Mouse (Mus musculus): ENCODE results near the gene Morn4. TPM values are rescaled to one million over a fixed set of nuclear protein-coding genes. Genes with fewer than 3 reads are reported as not detected.

Morn4 gene
- polyA plus RNA-seq, 1 experiment from 2014 or later, result 27.6 TPM

DNA sequence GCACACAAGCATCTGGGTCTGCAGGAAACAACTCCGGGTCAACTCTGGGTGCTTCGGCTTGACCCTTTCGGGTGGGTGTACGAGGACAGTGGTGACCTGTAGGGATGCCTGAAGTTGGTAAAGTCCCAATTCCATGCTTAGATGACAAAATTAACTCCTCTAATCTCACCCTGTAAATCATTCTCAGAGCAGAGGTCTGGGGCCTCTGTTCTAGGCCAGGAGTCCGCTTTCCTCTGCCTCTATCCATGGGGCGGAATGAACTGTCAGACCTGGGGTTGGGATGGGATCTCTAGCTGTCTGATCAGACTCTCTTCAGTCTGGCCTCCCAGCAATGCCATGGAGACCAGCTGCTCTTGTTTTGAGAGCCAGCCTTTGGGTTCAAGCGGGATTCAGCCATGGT, 24.7 kb downstream of the Morn4 start:
- no peak overlapping the region for H3K4me3 ChIP-seq (ENCODE audit: low read depth, low read length)
- no peak overlapping the region for H3K4me2 ChIP-seq (replicated peaks; ENCODE audit: low read depth, low read length)
- no peak for ATAC-seq (ENCODE audit: insufficient number of reproducible peaks, insufficient read depth, low FRiP score, low read depth)
- 93% methylated on average over 7 of the region's 7 CpGs for WGBS
- no peaks in the 10 kb centered on the region for H3K36me3 ChIP-seq (ENCODE audit: control insufficient read depth, insufficient read depth, low read length)
- H3K9ac ChIP-seq (replicated peaks; ENCODE audit: low read depth, low read length), result no peak overlapping the region
- no peaks in the 10 kb centered on the region for H3K27me3 ChIP-seq (ENCODE audit: control insufficient read depth, insufficient read depth, low read length)
- no peaks in the 10 kb centered on the region for H3K9me3 ChIP-seq (ENCODE audit: control insufficient read depth, low read depth, low read length)
- H3K27ac ChIP-seq (ENCODE audit: low read length), result no peak overlapping the region
- no peaks in the 10 kb centered on the region for H3K4me1 ChIP-seq (ENCODE audit: control insufficient read depth, insufficient read depth, low read length)

DNA sequence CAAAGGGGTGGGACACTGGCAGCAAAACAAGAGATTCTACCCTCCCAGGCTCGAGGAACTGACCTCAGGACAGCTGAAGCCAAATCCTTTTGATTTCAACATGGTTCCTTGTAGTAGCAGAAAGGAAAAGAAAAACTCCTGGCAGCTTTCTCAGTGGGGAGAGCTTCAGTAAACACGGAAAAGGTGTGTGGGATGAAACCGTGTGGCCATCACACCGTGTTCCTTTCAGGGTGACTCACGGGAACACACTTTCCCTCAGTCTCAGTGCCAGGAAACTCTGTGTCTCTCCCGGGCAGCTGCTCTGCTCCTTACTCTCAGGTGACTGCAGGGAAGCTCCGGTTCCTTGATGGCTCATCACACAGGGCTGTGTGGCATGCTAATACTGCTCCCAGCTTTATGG, 27.7 kb downstream of the Morn4 start:
- no peak overlapping the region for H3K9ac ChIP-seq (replicated peaks; ENCODE audit: low read depth, low read length)
- no peak for ATAC-seq (ENCODE audit: insufficient number of reproducible peaks, insufficient read depth, low FRiP score, low read depth)
- H3K27me3 ChIP-seq (ENCODE audit: control insufficient read depth, insufficient read depth, low read length), result no peaks in the 10 kb centered on the region
- H3K9me3 ChIP-seq (ENCODE audit: control insufficient read depth, low read depth, low read length), result no peaks in the 10 kb centered on the region
- H3K4me1 ChIP-seq (ENCODE audit: control insufficient read depth, insufficient read depth, low read length), result no peaks in the 10 kb centered on the region
- H3K4me3 ChIP-seq (ENCODE audit: low read depth, low read length), result no peak overlapping the region
- no peaks in the 10 kb centered on the region for H3K36me3 ChIP-seq (ENCODE audit: control insufficient read depth, insufficient read depth, low read length)
- H3K4me2 ChIP-seq (replicated peaks; ENCODE audit: low read depth, low read length), result no peak overlapping the region
- no peak overlapping the region for H3K27ac ChIP-seq (ENCODE audit: low read length)
- 62% methylated on average over 7 of the region's 7 CpGs for WGBS

DNA sequence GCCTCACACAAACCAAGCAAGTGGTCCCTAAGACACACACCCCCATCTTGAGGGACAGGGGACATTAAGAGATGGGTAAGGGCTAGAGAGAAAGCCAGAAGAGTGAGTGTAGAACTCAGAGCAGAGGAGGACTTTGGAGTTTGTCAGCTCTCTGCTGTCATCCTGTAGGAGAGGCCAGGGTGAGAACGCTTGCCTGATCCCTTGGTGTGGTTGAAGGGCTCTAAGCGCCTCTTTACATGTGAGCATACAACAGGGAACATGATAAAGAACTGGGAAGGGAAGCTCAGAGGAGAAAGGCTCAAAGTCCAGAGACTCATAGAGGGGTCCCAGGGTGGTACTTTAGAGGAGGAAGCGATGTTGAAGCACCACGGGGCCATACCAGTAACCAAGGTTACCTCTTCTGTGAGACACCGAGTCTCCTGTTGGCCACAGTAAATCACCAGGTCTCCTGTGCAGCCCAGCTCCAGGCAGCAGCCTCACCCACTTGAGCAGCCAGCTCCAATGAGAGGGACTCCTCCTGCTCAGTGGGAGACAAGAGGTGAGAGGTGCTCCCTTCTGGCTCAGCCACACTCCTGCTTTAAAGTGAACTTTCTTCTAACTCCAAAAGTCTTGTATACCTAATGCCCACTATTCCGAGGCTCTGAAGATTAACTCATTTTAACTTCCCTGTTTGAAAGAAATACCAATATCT, 29.3 kb downstream of the Morn4 start:
- Histone ChIP-seq H3K4me1 (ENCODE audit: control insufficient read depth, insufficient read depth, low read length) (no peaks in the 10 kb centered on the region), H3K4me3 (ENCODE audit: low read depth, low read length) (no peak overlapping the region), H3K4me2 (replicated peaks; ENCODE audit: low read depth, low read length) (no peak overlapping the region), H3K9ac (replicated peaks; ENCODE audit: low read depth, low read length) (no peak overlapping the region), H3K9me3 (ENCODE audit: control insufficient read depth, low read depth, low read length) (no peaks in the 10 kb centered on the region), H3K27me3 (ENCODE audit: control insufficient read depth, insufficient read depth, low read length) (no peaks in the 10 kb centered on the region), H3K27ac (ENCODE audit: low read length) (no peak overlapping the region), H3K36me3 (ENCODE audit: control insufficient read depth, insufficient read depth, low read length) (no peaks in the 10 kb centered on the region)
- no peak for ATAC-seq (ENCODE audit: insufficient number of reproducible peaks, insufficient read depth, low FRiP score, low read depth)
- 79% methylated on average over 6 of the region's 6 CpGs for WGBS

DNA sequence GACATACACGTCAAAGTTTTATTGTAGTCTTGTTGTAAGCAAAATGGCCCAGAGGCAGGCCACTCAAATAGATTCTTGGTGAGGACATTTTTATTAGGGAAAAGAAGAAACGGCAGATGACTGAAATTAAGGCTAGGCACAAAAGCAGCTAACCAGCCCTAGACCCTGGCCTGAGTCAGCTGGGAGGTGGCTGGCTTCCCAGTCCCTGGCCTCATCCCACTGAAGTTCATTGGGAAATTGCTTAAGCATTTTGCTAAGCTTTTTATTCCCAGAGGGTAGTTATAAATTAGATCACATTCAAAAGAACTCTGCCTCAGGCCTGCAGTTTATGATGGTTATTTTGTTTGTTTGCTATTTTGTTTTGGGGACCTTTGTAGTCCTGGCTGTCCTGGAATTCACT, 30.3 kb downstream of the Morn4 start:
- no peaks in the 10 kb centered on the region for H3K27me3 ChIP-seq (ENCODE audit: control insufficient read depth, insufficient read depth, low read length)
- no peak overlapping the region for H3K4me2 ChIP-seq (replicated peaks; ENCODE audit: low read depth, low read length)
- no peaks in the 10 kb centered on the region for H3K36me3 ChIP-seq (ENCODE audit: control insufficient read depth, insufficient read depth, low read length)
- no peak overlapping the region for H3K9ac ChIP-seq (replicated peaks; ENCODE audit: low read depth, low read length)
- H3K4me1 ChIP-seq (ENCODE audit: control insufficient read depth, insufficient read depth, low read length), result no peaks in the 10 kb centered on the region
- H3K27ac ChIP-seq (ENCODE audit: low read length), result no peak overlapping the region
- H3K4me3 ChIP-seq (ENCODE audit: low read depth, low read length), result no peak overlapping the region
- no peak for ATAC-seq (ENCODE audit: insufficient number of reproducible peaks, insufficient read depth, low FRiP score, low read depth)
- no peaks in the 10 kb centered on the region for H3K9me3 ChIP-seq (ENCODE audit: control insufficient read depth, low read depth, low read length)
- 85% methylated on average over 2 of the region's 2 CpGs for WGBS

DNA sequence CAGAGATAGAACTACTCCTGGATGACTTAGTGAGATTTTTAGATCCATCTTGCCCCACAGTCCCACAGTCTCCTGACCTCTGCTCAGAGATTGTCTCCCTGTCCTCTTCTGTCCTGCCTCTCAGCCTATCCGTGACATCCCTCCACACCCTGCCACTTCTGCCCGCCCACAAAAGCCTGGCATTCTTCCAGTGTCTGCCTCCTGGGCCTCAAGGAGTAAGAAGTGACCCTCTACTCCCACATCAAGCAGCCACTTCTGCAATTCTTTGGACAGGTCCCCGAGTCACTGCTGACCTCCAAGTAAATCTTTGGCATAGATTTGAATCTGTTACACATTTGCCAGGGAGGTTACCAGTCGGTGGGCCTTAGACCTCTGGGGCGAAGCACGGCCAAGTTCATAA, 31.9 kb downstream of the Morn4 start:
- no peaks in the 10 kb centered on the region for H3K4me1 ChIP-seq (ENCODE audit: control insufficient read depth, insufficient read depth, low read length)
- no peak overlapping the region for H3K4me2 ChIP-seq (replicated peaks; ENCODE audit: low read depth, low read length)
- 73% methylated on average over 6 of the region's 6 CpGs for WGBS
- no peak overlapping the region for H3K27ac ChIP-seq (ENCODE audit: low read length)
- no peak for ATAC-seq (ENCODE audit: insufficient number of reproducible peaks, insufficient read depth, low FRiP score, low read depth)
- H3K36me3 ChIP-seq (ENCODE audit: control insufficient read depth, insufficient read depth, low read length), result no peaks in the 10 kb centered on the region
- H3K9me3 ChIP-seq (ENCODE audit: control insufficient read depth, low read depth, low read length), result no peaks in the 10 kb centered on the region
- H3K9ac ChIP-seq (replicated peaks; ENCODE audit: low read depth, low read length), result no peak overlapping the region
- no peaks in the 10 kb centered on the region for H3K27me3 ChIP-seq (ENCODE audit: control insufficient read depth, insufficient read depth, low read length)
- no peak overlapping the region for H3K4me3 ChIP-seq (ENCODE audit: low read depth, low read length)

DNA sequence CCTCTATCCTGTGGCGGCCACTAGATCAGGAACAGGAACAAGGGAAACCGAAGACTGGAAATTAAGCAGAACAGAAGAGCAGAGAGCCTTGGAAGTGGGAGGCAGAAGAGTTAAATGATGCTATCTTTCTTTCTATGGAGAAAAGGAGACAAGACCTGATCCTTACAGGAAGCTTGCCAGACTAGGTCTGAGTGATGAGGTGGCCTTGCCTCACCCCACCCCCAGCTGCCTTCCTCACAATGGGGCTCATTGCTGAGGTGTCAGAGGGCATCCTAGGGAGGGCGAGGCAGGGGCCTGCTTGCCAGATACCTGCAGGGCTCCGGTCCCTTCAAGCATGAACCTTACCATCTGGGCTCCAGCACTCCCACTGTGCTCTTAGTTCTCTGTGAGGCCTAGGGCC, 34.2 kb downstream of the Morn4 start, which contains the start of gene 4933411K16Rik:
TSS of gene 4933411K16Rik (plus strand) at position 301 of the 400 bp plus-strand sequence.
- ATAC-seq (ENCODE audit: insufficient number of reproducible peaks, insufficient read depth, low FRiP score, low read depth), result no peak

DNA sequence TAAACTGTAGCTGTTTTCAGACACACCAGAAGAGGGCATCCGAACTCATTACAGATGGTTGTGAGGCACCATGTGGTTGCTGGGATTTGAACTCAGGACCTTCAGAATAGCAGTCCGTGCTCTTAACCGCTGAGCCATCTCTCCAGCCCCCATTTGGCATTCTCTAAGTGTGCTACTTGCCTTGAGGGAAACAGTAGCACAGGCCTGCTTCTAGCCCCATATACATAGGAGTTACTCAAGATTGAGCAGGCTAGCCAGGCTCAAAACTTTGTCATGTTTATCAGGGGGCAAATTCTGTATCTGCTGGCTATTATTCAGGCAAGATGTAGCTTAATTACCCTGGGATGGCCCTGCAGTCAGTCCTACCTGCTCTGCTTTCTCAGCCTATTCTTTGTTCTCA, 34.8 kb downstream of the Morn4 start:
- Histone ChIP-seq H3K27me3 (ENCODE audit: control insufficient read depth, insufficient read depth, low read length) (no peaks in the 10 kb centered on the region), H3K9me3 (ENCODE audit: control insufficient read depth, low read depth, low read length) (no peaks in the 10 kb centered on the region), H3K4me2 (replicated peaks; ENCODE audit: low read depth, low read length) (no peak overlapping the region), H3K36me3 (ENCODE audit: control insufficient read depth, insufficient read depth, low read length) (no peaks in the 10 kb centered on the region), H3K9ac (replicated peaks; ENCODE audit: low read depth, low read length) (no peak overlapping the region), H3K27ac (ENCODE audit: low read length) (no peak overlapping the region), H3K4me1 (ENCODE audit: control insufficient read depth, insufficient read depth, low read length) (no peaks in the 10 kb centered on the region), H3K4me3 (ENCODE audit: low read depth, low read length) (no peak overlapping the region)
- no peak for ATAC-seq (ENCODE audit: insufficient number of reproducible peaks, insufficient read depth, low FRiP score, low read depth)
- 87% methylated on average over 3 of the region's 3 CpGs for WGBS

More for the DNA sequence above, 34.2 kb downstream of the Morn4 start, which contains the start of gene 4933411K16Rik:
- Histone ChIP-seq H3K27me3 (ENCODE audit: control insufficient read depth, insufficient read depth, low read length) (no peaks in the 10 kb centered on the region), H3K9ac (replicated peaks; ENCODE audit: low read depth, low read length) (no peak within 1 kb of the TSS), H3K9me3 (ENCODE audit: control insufficient read depth, low read depth, low read length) (no peaks in the 10 kb centered on the region), H3K4me1 (ENCODE audit: control insufficient read depth, insufficient read depth, low read length) (no peaks in the 10 kb centered on the region), H3K27ac (ENCODE audit: low read length) (no peak within 1 kb of the TSS), H3K4me3 (ENCODE audit: low read depth, low read length) (no peak within 1 kb of the TSS), H3K4me2 (replicated peaks; ENCODE audit: low read depth, low read length) (no peak within 1 kb of the TSS), H3K36me3 (ENCODE audit: control insufficient read depth, insufficient read depth, low read length) (no peaks in the 10 kb centered on the region)
- WGBS, result 68% methylated on average over 4 of the region's 4 CpGs

DNA sequence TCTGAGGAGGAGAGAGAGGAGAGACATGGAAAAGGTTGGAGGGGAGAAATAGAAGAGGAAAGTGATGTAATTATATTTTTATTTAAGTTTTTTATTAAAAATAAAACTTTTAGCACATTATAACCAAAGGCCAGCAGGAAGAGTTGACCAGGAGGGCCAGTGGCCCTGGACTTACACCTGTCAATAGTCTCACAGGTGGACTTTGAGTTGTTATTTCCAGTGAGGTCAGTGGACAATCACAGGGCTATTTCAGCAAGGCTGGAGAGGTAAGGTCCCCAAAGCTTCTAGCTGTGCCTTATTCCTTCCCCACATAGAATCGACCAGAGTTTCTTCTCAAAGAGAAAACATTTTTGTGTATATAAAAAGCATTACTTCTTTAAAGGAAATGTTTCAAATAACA, 35.9 kb downstream of the Morn4 start:
- H3K4me3 ChIP-seq (ENCODE audit: low read depth, low read length), result no peak overlapping the region
- 92% methylated on average over 1 of the region's 1 CpGs for WGBS
- no peak overlapping the region for H3K4me2 ChIP-seq (replicated peaks; ENCODE audit: low read depth, low read length)
- H3K9ac ChIP-seq (replicated peaks; ENCODE audit: low read depth, low read length), result no peak overlapping the region
- no peak for ATAC-seq (ENCODE audit: insufficient number of reproducible peaks, insufficient read depth, low FRiP score, low read depth)
- no peaks in the 10 kb centered on the region for H3K27me3 ChIP-seq (ENCODE audit: control insufficient read depth, insufficient read depth, low read length)
- no peaks in the 10 kb centered on the region for H3K36me3 ChIP-seq (ENCODE audit: control insufficient read depth, insufficient read depth, low read length)
- no peaks in the 10 kb centered on the region for H3K9me3 ChIP-seq (ENCODE audit: control insufficient read depth, low read depth, low read length)
- no peak overlapping the region for H3K27ac ChIP-seq (ENCODE audit: low read length)
- H3K4me1 ChIP-seq (ENCODE audit: control insufficient read depth, insufficient read depth, low read length), result no peaks in the 10 kb centered on the region

Data from stomach, embryonic 14.5 days (tissue).